Mouse (Mus musculus) intestine, embryonic 15.5 days (tissue): ENCODE data around the gene Ptchd1. TPM values are rescaled to one million over a fixed set of nuclear protein-coding genes. Genes with fewer than 3 reads are reported as not detected.

ENCODE experiments used
- ATAC-seq: fragments of 200-750 bp; cut with Nextera tagmentation; 2 replicates; pipeline ENCODE4 v1.8.0; 2017; ENCODE audit warnings: moderate TSS enrichment, moderate library complexity
- H3K27ac ChIP-seq: fragments of 300-500 bp; sonication (generic); 2 replicates; pipeline ENCODE4 v1.5.1; 2015; ENCODE audit warnings: mild to moderate bottlenecking, inconsistent platforms
- H3K27me3 ChIP-seq: fragments of 300-500 bp; sonication (generic); replicated peaks from 2 replicates; pipeline ENCODE4 v1.6.1; 2015; ENCODE audit warnings: inconsistent platforms
- H3K36me3 ChIP-seq: fragments of 300-500 bp; sonication (generic); 2 replicates; pipeline ENCODE4 v1.6.1; 2015; ENCODE audit warnings: inconsistent platforms
- H3K4me1 ChIP-seq: fragments of 300-500 bp; sonication (generic); replicated peaks from 2 replicates; pipeline ENCODE4 v1.6.1; 2015; ENCODE audit warnings: inconsistent platforms
- H3K4me2 ChIP-seq: fragments of 300-500 bp; sonication (generic); replicated peaks from 2 replicates; pipeline ENCODE4 v1.6.1; 2015; ENCODE audit warnings: mild to moderate bottlenecking, inconsistent platforms
- H3K4me3 ChIP-seq: fragments of 300-500 bp; sonication (generic); replicated peaks from 2 replicates; pipeline ENCODE4 v1.5.1; 2015; ENCODE audit warnings: inconsistent platforms
- H3K9ac ChIP-seq: fragments of 300-500 bp; sonication (generic); 2 replicates; pipeline ENCODE4 v1.6.1; 2015; ENCODE audit warnings: inconsistent platforms
- H3K9me3 ChIP-seq: fragments of 300-500 bp; sonication (generic); 2 replicates; pipeline ENCODE4 v1.6.1; 2016; ENCODE audit warnings: inconsistent platforms
- WGBS: fragments of 180-500 bp; shearing (Covaris S2); methylation state at CpG from one replicate; pipeline ENCODE4 v1.1.7; 2015; 5-methylcytosine and 5-hydroxymethylcytosine counted together
- polyA plus RNA-seq: library from polyadenylated mRNA; unstranded; fragments of >200 nt; fragmentation: Nextera tagmentation; extraction: Ambion mirVana; gene quantifications from 2 replicates; pipeline ENCODE4 v1.2.1, GENCODE M21; 2015

Gene Ptchd1
- polyA plus RNA-seq, 1 experiment from 2014 or later, result 1.0 TPM

- Histone ChIP-seq H3K36me3 (no peaks in the 10 kb centered on the region), H3K9me3 (no peaks in the 10 kb centered on the region), H3K4me1 (no peaks in the 10 kb centered on the region), H3K27ac (no peak overlapping the region), H3K9ac (no peak overlapping the region), H3K4me3 (no peak overlapping the region), H3K27me3 (no peaks in the 10 kb centered on the region), H3K4me2 (no peak overlapping the region)
- WGBS, result 77% methylated on average over 2 of the region's 2 CpGs
- ATAC-seq, result no peak
Observed at GRCm38 (mm10) chrX:155592467-155592866, 31.1 kb downstream of the Ptchd1 start.

- Histone ChIP-seq H3K36me3 (no peaks in the 10 kb centered on the region), H3K4me3 (no peak overlapping the region), H3K4me2 (no peak overlapping the region), H3K9ac (no peak overlapping the region), H3K27ac (no peak overlapping the region), H3K9me3 (no peaks in the 10 kb centered on the region), H3K27me3 (no peaks in the 10 kb centered on the region), H3K4me1 (no peaks in the 10 kb centered on the region)
- no peak for ATAC-seq
- whole genome bisulfite sequencing, result 59% methylated on average over 3 of the region's 3 CpGs
Observed at GRCm38 (mm10) chrX:155591490-155591889, 32.1 kb downstream of the Ptchd1 start.

GRCm38 (mm10) chrX:155584586-155584985 is 39.0 kb downstream of the Ptchd1 start:
- no peak for ATAC-seq
- WGBS, result 76% methylated on average over 2 of the region's 2 CpGs

DNA sequence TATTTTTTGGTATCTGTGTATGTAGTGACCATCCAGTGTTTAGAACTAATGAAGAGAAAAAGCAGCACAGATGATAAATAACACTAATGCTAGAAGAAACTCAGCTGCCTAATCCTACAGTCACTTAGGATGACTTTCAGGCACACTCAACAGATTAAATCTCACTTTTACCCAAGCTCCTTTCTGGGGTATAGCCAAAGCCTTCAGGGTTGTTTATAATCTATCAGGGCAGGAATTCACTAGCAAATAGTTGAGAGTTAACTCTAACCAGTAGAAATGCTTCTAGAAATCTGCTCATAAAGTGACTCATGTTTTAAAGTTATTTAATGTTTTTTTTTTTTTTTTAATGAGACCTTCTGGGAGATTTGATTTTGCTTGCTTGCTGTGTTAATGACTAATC is 43.8 kb downstream of the Ptchd1 start:
- no peak overlapping the region for H3K4me3 ChIP-seq
- H3K4me1 ChIP-seq, result no peaks in the 10 kb centered on the region
- H3K9ac ChIP-seq, result no peak overlapping the region
- ATAC-seq, result no peak
- H3K27me3 ChIP-seq, result no peaks in the 10 kb centered on the region
- H3K4me2 ChIP-seq, result no peak overlapping the region
- no peaks in the 10 kb centered on the region for H3K9me3 ChIP-seq
- H3K27ac ChIP-seq, result no peak overlapping the region
- no peaks in the 10 kb centered on the region for H3K36me3 ChIP-seq

More at GRCm38 (mm10) chrX:155584586-155584985, 39.0 kb downstream of the Ptchd1 start:
- no peak overlapping the region for H3K4me2 ChIP-seq
- H3K9me3 ChIP-seq, result no peaks in the 10 kb centered on the region
- no peak overlapping the region for H3K4me3 ChIP-seq
- no peaks in the 10 kb centered on the region for H3K36me3 ChIP-seq
- H3K4me1 ChIP-seq, result no peaks in the 10 kb centered on the region
- no peaks in the 10 kb centered on the region for H3K27me3 ChIP-seq
- H3K27ac ChIP-seq, result no peak overlapping the region
- H3K9ac ChIP-seq, result no peak overlapping the region

DNA sequence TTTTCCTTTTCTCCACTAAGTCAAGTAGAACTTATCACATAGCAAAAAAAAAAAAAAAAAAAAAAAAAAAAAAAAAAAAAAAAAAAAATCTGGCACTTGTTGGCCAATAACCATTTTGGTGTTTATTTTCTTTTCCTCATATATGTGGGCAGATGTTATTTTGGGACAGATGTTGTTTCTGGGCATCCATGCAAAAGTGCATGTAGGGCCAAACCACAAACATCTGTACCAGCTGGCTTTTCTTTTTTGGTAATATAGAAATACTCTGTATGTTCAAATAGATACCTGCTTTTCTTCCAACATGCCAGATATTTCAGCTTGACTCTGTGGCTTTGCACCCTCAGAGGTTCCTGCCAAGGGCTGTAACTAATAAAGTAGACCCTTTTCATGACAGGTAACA is 51.2 kb downstream of the Ptchd1 start:
- no peaks in the 10 kb centered on the region for H3K4me1 ChIP-seq

DNA sequence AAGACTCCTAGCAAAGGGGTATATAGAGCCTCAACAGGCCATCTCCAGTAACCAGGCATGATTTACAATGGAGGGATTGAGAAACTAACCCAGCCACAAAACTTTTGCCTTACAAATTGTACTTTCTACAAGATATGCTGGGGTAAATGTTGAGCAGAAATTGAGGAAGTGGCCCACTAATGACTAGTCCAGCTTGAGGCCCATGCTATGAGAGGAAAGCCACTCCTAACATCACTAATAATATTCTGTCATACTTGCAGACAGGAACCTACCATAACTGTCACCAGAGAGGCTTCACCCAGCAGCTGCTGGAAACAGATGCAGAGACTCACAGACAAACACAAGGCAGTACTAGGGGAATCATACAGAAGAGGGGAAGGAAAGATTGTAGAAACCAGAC is 79.8 kb downstream of the Ptchd1 start:
- ATAC-seq, result no peak
- H3K9ac ChIP-seq, result no peak overlapping the region

More for the DNA sequence above, 51.2 kb downstream of the Ptchd1 start:
- H3K4me3 ChIP-seq, result no peak overlapping the region
- H3K9ac ChIP-seq, result no peak overlapping the region
- no peaks in the 10 kb centered on the region for H3K27me3 ChIP-seq
- H3K9me3 ChIP-seq, result no peaks in the 10 kb centered on the region
- ATAC-seq, result no peak
- H3K27ac ChIP-seq, result no peak overlapping the region
- H3K4me2 ChIP-seq, result no peak overlapping the region
- H3K36me3 ChIP-seq, result no peaks in the 10 kb centered on the region

More for the DNA sequence above, 79.8 kb downstream of the Ptchd1 start:
- Histone ChIP-seq H3K4me3 (no peak overlapping the region), H3K36me3 (no peaks in the 10 kb centered on the region), H3K4me1 (no peaks in the 10 kb centered on the region), H3K27ac (no peak overlapping the region), H3K27me3 (no peaks in the 10 kb centered on the region), H3K9me3 (no peaks in the 10 kb centered on the region), H3K4me2 (no peak overlapping the region)

Other genes with a start within 250 kb of the Ptchd1 start
- not detected in 2 replicates for gene Gm15155, start 927 bp upstream of the Ptchd1 start, polyA plus RNA-seq